Mouse (Mus musculus) myocyte (in vitro differentiated cells): ENCODE measurements around the gene Ablim1.

Source experiments
- MAX ChIP-seq: IDR thresholded peaks from one replicate; pipeline ENCODE4 v1.6.1; 2011; ENCODE audit warnings: low read depth, mild to moderate bottlenecking, control low read depth
- POLR2A ChIP-seq: IDR thresholded peaks from one replicate; pipeline ENCODE4 v1.6.1; 2011; ENCODE audit warnings: low read depth, mild to moderate bottlenecking, control low read depth, moderate library complexity; ENCODE audit not compliant: insufficient read length
- USF1 ChIP-seq: IDR thresholded peaks from one replicate; pipeline ENCODE4 v1.6.1; 2011; ENCODE audit warnings: low read depth, mild to moderate bottlenecking, control low read depth, moderate library complexity

- TF ChIP-seq MAX (no peak), POLR2A (no peak), USF1 (no peak)
Measured at GRCm38 (mm10) chr19:57256666-57257065, 58.1 kb downstream of the Ablim1 start.
